Mouse (Mus musculus) brain, adult 2 months (tissue): Measurements from ENCODE around the gene Lrrc47.
A peak's percentile ranks its signal among the peaks of the same experiment; 100 is the strongest.

Experiments used
- DNase-seq: peaks from one replicate; pipeline ENCODE4 v3.0.0; 2011; ENCODE audit warnings: low read depth, low spot score

Lrrc47 gene

DNA sequence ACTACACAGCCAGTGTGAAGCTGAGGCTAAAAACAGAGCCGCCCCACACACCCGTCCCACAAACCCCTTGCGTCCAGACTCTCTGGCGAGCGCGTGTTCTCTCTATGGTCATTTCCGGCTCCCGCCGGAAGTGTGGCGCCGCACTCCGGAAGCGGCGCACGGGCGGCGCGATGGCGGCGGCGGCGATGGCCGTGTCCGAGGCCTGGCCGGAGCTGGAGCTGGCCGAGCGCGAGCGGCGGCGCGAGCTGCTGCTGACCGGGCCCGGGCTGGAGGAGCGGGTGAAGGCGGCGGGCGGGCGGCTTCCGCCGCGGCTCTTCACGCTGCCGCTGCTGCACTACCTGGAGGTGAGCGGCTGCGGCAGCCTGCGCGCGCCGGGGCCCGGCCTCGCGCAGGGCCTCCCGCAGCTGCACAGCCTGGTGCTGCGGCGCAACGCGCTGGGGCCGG, at the start of gene Lrrc47:
TSS of gene Lrrc47 (plus strand) at position 86 of the 444 bp plus-strand sequence.
- DNase-seq, result peak; percentile 97

DNA sequence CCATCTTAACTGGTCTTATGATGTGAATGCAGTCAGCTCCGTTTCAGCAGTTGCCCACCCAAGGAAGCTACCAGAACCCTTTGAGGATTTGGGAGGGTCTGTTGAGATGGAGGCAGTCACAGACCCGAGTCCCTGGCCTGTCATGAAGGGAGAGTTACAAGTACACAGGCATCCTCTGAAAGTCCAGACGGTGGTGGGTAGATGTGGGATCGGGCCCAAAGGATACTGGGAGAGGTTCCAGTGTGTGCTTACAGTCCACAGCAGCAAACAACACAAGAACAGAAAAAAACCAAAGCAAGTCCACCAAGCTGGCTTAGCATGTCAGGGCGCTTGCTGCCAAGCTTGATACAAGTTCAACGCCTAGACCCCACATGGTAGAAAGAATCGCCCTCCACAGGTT, 48.9 kb upstream of the Lrrc47 start:
- peak; percentile 60 for DNase-seq

DNA sequence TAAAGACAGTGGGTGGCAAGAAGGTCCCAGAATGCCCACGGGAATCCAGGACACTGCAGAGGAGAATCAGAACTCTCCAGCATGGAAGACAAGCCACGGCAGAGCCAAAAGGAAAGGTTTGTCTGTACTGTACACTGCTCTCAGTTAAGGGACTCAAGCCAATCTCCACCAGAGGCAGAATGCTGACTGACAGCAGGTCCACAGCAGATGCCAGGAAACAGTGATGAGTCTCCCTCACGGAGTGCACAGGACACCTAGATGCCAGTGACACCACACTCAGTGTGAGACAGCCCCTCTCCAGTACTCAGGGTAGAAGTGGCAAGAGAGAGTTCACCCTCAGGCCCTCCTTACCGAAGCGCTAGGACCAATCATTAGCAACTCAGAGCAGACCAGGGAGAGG, 44.9 kb upstream of the Lrrc47 start:
- no peak for DNase-seq

DNA sequence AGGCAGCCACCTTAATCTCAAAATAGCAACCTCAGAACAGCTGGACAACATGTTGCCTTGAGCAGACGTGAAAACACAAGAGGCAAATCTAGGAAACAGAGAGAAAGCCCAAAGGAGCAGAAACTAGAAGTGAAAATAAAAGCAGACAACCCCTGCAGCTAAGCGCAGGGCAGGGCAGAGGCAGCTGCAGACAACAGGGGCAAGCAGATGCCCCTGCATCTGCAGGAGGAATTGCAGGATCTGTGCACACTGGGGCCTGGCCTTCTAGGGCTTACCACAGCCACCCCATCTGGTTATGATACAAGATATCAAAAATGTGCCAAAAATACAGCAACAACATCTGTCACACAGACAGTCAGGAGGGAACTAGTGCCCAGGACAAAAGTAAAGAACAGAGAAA, 44.0 kb upstream of the Lrrc47 start:
- DNase-seq, result no peak

DNA sequence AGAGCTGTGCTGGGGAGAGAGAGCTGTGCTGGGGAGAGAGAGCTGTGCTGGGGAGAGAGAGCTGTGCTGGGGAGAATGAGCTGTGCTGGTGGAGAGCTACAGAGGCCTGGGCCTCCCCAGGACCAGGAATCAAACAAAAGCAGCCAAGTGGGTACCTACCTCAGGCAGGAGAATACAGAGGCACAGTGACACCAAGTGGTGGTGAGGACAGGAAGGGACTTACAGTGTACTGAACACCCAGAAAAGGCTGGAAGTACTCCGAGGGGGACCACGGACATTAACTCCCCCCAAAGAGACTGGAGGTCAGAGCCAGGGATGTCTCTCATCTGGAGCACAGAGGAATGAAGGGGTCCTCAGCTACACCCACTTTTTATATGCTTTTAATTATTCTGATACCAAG, 43.5 kb upstream of the Lrrc47 start:
- peak; percentile 36 for DNase-seq

DNA sequence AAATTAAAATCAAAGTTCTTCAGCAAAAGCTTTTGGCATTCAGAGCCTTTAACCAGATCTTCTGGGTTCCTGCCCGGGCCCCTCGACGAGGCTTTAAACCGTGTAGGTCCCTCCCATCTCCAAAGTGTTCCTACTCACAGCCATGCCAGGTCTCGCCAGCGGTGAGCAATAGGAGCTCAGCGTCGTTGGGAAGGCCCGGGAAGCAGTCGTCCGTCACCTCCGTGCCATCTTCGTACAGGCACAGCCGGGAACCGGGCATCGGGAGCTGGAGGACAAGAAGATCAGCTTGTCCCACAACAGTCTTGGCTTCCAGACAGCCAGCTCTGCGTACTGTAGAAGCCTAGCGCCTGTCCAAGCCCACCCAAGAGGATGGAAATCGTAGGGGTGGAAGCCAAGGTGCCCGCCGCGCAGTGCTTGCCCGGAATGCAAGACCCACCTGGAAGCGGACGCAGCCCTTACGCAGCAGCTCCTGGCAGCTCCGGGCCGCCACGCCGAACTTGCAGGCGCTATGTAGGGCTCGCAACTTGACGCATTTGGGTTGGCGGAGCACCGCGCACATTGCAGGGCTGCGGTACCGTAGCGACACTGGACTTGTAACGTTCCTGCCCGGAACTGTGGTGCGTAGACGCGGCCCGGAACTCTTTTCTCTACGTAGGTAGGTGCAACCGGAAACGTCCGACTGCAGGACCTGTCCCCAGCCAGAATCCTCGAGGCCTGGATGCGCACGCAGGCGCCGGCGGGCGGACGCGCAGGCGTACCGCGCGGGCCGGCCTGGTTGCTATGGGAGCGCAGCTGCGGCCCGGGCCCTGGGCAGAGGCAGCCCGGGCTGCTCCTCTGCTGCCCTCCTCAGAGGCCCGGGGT, 36.9 kb upstream of the Lrrc47 start, which contains the start of the genes Dffb and Cep104:
TSS of gene Dffb (minus strand) at position 696 of the 861 bp plus-strand sequence.
TSS of gene Cep104 (plus strand) at position 764 of the 861 bp plus-strand sequence.
- DNase-seq, result peak; percentile 98

DNA sequence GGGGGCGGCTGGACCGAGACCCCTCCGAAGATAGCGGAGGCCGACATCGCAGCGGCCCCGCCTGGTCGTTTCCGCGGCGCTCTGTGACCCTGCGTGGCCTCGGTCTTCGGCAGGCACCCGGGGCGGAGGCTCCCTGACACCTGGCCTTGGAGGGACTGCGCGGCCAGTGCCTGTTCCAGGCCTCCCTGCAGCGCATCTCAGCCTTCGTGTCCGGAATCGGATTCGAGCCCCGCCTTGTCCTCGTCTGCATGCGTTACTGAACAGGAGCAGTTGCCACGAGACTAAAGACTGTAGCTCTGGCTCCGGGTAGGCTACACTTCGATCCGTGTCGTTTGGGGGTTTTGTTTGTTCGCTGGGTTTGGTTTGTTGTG, 36.3 kb upstream of the Lrrc47 start:
- DNase-seq, result no peak

DNA sequence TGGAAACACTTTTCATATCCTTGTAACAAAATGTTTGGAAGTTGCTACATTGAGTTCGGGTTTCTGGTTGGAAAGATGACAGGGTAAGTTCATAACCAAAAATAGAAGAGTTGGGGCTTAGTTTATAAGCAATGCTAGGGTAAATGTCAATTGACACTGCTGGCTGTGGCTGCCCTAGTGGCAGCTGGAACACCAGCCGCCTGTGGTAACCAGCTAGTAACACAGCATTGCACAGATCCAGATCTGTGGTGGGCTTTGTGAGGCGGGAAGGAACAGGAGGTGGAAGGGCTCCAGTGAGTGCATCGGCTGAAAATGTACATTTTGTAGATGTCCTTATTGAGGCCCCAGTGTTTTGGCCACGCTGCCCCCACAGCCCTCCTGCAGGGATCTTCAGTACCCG, 35.8 kb upstream of the Lrrc47 start:
- no peak for DNase-seq

DNA sequence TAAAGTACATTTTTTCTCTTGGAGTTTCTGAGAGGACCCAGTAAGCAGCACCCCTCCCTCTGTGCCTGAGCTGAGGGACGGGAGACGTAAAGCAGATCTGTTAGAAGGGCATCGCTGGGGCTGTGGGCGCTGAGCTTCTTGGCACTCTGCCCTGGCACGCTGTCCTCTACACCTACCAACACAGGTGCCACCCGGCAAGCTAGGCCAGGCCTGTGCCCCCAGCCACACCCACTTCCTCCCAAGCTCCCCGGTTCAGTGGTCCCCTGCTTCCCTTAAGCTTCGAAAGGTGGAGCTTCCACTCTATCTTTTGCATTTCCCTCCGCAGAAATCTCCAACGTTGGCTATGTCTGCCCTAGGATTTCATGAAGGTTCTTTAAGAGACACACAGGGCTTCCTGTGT, 32.3 kb upstream of the Lrrc47 start:
- no peak for DNase-seq

DNA sequence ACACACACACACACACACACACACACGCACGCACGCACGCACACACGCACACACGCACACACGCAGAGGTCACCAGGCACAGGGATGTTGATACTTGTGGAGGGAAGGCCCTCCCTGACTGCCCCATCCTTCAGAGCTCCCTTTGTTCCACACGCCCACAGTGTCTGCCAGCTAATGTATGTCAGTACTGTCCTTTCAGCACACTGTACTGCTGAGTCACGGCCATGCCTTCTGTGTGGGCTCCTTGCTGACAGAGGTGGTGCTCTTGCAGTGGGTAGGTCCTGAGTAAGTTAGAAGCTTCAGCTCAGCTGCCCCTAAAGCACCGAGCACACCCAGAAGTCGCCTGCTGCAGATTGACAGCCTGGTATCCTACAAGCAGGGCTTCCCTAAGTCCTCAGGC, 31.1 kb upstream of the Lrrc47 start:
- DNase-seq, result peak; percentile 83

DNA sequence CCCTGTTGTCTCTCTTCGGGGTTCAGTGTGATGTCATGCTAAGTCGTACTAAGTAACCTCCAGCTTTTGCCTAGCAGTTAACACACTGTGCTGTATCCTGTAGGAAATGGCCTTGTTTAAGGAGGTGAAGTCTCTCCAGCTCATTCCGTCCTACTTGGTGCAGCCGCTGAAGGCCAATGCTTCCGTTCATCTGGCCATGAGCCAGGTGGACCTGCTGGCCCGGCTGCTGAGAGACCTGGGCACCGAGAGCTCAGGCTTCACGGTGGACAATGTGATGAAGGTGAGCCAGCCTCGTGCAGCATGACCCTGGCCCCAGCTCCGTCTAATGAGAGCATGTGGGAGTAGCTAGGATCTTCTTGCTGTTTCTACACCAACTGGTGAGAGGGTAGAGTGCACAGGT, 18.8 kb upstream of the Lrrc47 start:
- no peak for DNase-seq

DNA sequence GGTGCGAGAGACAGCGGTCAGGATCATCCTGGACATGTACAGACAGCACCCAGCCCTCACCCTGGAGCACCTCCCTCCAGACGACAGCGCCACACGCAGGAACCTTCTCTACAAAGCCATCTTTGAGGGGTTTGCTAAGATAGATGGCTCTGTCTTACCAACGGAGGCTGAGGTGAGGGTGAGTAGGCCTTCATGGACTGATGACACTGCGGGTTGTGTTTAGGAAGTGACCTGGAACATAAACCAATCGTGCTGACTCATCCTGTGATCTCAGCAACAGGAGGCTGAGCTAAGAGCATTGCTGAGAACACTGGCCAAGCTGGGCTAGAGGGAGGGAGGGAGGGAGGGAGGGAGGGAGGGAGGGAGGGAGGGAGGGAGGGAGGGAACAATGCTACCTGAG, 18.0 kb upstream of the Lrrc47 start:
- no peak for DNase-seq

DNA sequence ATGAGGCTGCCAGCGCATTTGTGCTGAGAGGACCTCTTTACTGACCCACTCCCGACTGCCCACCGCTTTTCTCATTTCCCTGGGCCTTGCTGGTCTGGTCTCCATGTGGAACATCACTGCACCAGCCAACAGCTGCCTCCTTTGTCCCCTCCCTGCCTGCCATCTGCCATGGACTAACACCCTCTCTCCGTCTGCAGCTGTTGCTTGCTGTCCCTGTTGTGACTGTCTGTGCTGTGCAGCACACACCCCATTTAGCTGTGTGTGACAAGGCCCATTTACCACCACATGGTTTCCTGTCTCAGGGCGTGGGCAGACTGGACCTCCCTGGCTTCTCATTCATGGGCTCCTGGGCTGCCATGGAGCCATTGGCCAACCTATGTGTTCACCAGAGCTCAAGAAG, 6.0 kb upstream of the Lrrc47 start:
- DNase-seq, result peak; percentile 52

DNA sequence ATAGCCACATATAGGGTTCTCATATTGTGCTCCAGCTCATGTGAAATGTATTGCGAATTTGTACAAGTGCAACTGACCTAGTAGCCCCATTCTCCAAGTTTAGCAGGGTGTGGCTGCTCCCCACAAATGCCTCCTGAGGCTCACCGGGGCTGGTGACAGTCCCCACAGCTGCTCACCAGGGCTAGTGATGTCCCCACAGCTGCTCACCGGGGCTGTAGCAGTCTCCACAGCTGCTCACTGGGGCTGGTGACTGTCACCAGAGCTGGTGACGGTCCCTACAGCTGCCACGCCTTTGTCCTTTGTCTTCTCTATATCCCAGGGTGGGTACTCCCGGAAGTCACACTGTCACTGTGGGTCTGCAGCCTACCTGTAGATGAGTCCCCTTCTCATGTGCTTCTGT, 5.3 kb upstream of the Lrrc47 start:
- no peak for DNase-seq

DNA sequence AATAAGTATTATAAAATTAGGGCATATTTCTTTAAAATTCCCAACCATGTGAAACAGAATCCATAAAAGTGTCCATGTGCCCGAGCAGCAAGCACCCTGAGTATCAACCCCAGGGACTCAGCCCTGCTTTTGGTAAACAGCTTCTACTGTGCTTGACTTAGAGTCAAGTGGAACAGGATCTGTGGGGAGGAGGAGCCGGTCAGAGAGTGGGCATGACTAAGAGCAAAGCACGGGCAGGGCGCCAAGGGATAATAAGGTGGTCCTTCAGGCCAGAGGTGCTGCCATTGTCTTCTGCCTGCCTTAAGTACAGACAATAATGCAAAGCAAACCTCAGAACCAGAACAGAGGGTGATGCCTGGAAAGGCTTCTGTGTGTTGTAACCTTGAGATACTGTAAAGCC, 3.8 kb upstream of the Lrrc47 start:
- DNase-seq, result no peak

DNA sequence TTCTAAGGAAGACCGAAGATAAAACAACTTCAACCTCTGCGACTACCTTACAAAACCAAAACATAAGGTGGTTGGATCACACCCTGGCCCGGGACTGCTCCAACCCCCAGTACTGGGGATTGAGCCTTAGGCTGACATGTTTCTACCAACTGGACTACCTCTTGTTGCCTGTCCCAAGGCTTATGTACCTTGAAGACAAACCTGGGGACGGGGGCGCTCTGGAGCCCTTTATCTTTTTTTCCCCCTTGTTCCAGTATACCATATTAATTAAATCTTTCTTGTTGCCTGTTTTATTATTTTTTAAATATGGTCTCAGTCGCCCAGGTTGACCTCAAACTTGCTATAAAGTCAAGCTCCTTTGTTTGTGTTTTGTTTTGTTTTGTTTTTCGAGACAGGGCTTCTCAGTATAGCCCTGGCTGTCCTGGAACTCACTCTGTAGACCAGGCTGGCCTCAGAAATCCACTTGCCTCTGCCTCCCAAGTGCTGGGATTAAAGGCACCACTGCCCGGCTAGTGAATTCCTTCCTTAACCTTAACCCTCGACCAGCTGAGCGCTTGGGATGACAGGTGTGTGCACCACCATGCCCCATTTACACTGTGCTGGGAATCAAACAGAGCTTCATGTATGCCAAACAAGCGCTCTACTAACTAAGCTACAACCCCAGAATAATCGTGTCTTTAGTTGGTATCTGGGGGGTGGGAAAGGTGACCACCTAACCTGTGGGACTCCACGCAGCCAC, 455 bp upstream of the Lrrc47 start:
- DNase-seq, result no peak

DNA sequence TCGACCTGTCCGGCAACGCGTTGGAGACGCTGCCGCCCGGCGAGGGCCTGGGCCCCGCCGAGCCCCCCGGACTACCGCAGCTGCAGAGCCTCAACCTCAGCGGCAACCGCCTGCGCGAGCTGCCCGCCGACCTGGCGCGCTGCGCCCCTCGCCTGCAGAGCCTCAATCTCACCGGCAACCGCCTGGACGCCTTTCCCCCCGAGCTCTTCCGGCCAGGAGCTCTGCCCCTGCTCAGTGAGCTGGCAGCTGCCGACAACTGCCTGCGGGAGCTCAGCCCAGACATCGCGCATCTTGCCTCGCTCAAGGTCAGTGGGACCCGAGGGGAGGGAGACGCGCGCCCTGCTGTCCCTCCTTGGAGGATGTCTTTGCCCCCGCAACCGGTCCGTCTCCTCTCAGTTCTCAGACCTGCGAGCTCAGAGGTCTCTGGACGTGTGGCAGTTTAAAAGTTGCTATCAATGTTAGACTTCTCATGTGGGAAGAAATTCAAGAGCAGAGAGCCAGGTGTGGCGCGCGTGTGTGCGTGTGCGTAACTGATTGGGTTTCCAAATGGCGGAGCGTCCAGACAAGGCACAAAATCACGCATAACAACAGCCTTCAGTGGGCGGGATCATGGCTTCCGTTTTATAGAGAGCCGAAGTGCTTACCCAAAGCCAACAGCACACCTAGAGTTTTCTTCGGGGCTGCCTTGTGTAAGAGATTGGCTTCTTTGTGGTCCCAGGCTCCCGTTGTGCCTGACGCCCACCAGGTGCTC, 776 bp downstream of the Lrrc47 start:
- peak; percentile 47 for DNase-seq

DNA sequence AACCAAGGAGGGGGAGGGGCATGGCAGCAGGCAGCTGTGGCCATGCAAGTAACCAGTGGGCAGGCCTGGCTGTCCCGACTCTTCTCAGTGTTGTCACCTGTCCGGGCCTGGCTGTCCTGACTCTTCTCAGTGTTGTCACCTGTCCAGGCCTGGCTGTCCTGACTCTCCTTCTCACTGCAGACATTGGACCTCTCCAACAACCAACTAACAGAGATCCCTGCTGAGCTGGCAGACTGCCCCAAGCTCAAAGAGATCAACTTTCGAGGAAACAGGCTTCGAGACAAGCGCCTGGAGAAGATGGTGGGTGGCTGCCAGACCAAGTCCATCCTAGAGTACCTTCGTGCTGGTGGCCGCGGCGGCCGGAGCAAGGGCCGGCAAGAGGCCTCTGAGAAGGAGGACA, 3.9 kb downstream of the Lrrc47 start:
- DNase-seq, result peak; percentile 43

DNA sequence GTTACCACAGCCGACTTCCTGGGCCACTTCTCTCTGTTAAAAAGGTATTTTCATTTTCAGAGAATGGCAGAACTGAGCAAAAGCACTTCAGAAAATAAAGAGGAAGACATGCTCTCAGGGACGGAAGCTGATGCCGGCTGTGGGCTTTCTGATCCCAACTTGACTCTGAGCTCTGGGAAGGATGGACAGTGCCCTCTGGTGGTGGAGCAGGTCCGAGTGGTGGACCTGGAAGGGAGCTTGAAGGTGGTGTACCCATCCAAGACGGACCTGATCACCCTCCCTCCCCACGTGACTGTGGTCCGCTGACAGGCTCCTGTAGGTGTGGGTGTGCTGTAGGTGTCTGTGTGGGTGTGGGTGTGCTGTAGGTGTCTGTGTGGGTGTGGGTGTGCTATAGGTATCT, 8.0 kb downstream of the Lrrc47 start:
- DNase-seq, result peak; percentile 71

DNA sequence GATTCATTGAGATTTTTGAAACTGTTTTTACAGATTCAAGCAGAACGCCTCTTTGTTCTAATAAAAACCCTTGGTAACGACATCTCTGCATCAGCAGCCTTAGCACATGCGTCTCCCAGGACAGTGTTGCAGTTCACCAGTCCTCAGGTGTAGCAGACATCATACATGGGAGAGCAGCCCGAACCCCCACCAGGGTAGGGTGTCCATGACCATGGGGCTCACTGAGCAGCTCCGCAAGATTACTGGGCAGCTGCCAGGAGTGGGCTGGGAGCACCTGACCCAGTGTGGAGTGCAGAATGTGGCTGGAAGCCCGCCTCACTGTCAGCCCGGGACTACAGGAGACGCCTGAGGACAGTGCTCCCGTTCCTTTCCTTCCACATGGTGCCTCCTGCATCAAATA, 9.9 kb downstream of the Lrrc47 start:
- no peak for DNase-seq

DNA sequence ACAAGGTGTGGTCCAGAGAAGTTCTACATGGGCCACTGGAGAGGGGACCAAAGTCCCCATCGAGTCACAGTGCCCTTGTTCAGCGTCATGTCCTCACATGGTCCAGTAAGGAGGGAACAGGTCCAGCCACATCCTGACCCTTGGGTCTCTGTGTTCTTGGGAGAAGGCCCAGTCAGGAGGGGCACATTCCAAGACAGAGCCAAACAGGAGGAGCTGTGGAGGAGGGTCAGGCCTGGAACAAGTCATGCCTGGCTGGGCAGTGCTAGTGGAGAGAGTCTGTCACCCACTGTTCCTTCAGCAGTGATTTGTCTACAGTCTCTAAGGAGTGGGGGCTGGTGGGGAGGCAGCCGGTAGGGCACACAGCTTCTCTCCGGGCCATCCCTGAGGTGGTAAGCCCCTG, 10.9 kb downstream of the Lrrc47 start:
- DNase-seq, result no peak

DNA sequence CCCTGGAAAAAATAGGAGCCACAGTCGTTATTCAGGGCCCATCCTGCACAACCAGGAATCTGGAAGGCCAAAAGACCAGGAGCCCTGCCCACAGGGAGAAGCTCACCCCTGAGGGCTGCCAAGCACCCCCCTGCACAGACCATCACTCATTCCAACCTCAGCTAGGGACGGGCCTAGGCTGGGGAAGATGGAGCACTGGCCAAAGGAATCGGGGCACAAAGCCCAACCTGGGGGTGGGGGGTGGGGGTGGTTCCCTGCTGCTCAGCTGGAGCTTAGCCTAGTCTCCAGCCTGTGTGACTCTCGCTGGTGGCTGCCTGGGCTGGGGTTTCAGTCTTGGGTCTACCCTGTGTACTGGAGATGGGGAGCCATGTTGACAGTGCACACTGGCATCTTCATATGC, 11.3 kb downstream of the Lrrc47 start:
- DNase-seq, result peak; percentile 67
